Mouse (Mus musculus): Measurements from ENCODE around the gene Tesmin.

Tesmin gene

GRCm38 (mm10) chr19:3388629-3389057 is at the start of gene Tesmin:
TSS of gene Tesmin (plus strand) at chr19:3388857.
- DNase-seq (ENCODE audit: low read depth): peak; percentile 95

GRCm38 (mm10) chr19:3339187-3339586 is 49.5 kb upstream of the Tesmin start:
- DNase-seq (ENCODE audit: low read depth): peak; percentile 58

GRCm38 (mm10) chr19:3341021-3341420 is 47.6 kb upstream of the Tesmin start:
- DNase-seq (ENCODE audit: low read depth): peak; percentile 63

- DNase-seq (ENCODE audit: low read depth): no peak
These were observed 44.7 kb upstream of the Tesmin start for GRCm38 (mm10) chr19:3343929-3344328.

- DNase-seq (ENCODE audit: low read depth): no peak
These were observed 43.8 kb upstream of the Tesmin start for GRCm38 (mm10) chr19:3344636-3345544.

- DNase-seq (ENCODE audit: low read depth): no peak
These were observed 40.9 kb upstream of the Tesmin start for GRCm38 (mm10) chr19:3347784-3348183.

GRCm38 (mm10) chr19:3353415-3354111 is 35.1 kb upstream of the Tesmin start:
- peak; percentile 64 for DNase-seq (ENCODE audit: low read depth)

- DNase-seq (ENCODE audit: low read depth): peak; percentile 50
These were observed 33.6 kb upstream of the Tesmin start for GRCm38 (mm10) chr19:3355096-3355495.

GRCm38 (mm10) chr19:3356516-3356915 is 32.1 kb upstream of the Tesmin start:
- DNase-seq (ENCODE audit: low read depth): no peak

- peak; percentile 42 for DNase-seq (ENCODE audit: low read depth)
These were observed 31.0 kb upstream of the Tesmin start for GRCm38 (mm10) chr19:3357620-3358019.

GRCm38 (mm10) chr19:3359841-3360588 is 28.6 kb upstream of the Tesmin start:
- peak; percentile 83 for DNase-seq (ENCODE audit: low read depth)

GRCm38 (mm10) chr19:3363510-3363909 is 25.1 kb upstream of the Tesmin start:
- no peak for DNase-seq (ENCODE audit: low read depth)

GRCm38 (mm10) chr19:3365089-3365488 is 23.6 kb upstream of the Tesmin start:
- peak; percentile 22 for DNase-seq (ENCODE audit: low read depth)

- no peak for DNase-seq (ENCODE audit: low read depth)
These were observed 20.4 kb upstream of the Tesmin start for GRCm38 (mm10) chr19:3368276-3368675.

GRCm38 (mm10) chr19:3373380-3373779 is 15.3 kb upstream of the Tesmin start:
- no peak for DNase-seq (ENCODE audit: low read depth)

GRCm38 (mm10) chr19:3374028-3374427 is 14.6 kb upstream of the Tesmin start:
- peak; percentile 45 for DNase-seq (ENCODE audit: low read depth)

- DNase-seq (ENCODE audit: low read depth): no peak
These were observed 12.6 kb upstream of the Tesmin start for GRCm38 (mm10) chr19:3375945-3376495.

- DNase-seq (ENCODE audit: low read depth): peak; percentile 78
These were observed 11.5 kb upstream of the Tesmin start for GRCm38 (mm10) chr19:3376966-3377715.

- DNase-seq (ENCODE audit: low read depth): peak; percentile 33
These were observed 10.0 kb upstream of the Tesmin start for GRCm38 (mm10) chr19:3378614-3379013.

- peak; percentile 75 for DNase-seq (ENCODE audit: low read depth)
These were observed 596 bp upstream of the Tesmin start for GRCm38 (mm10) chr19:3388061-3388460.

GRCm38 (mm10) chr19:3389089-3389488 is 432 bp downstream of the Tesmin start:
- DNase-seq (ENCODE audit: low read depth): peak; percentile 90

Measured in 416B (cell line).